8 mouse cellular contexts compared by ENCODE assay signal in genomic region chr11:97343619-97344018, GRCm38 (mm10). TPM values are rescaled to one million over a fixed set of nuclear protein-coding genes. Genes with fewer than 3 reads are reported as not detected.
DNase-seq lines count a peak whose midpoint lies in the region; ATAC-seq lines count a peak whose summit lies in the region.

No protein-coding gene starts in this region.

- peaks cover 32% of the 10 kb centered on the region for H3K27me3 ChIP-seq in heart, embryonic 12.5 days (replicated peaks)

- H3K27ac ChIP-seq in heart, embryonic 12.5 days (ENCODE audit: poor library complexity, severe bottlenecking): no peak overlapping the region

- peak; percentile 16; the same call in 1 of the 2 replicates for ATAC-seq in heart, embryonic 12.5 days (ENCODE audit: insufficient number of reproducible peaks, low FRiP score)
- peak; percentile 36; the same call in 1 of the 2 replicates for ATAC-seq in neutrophil, adult 5-6 weeks (ENCODE audit: extremely low read depth, insufficient number of reproducible peaks, low FRiP score, poor library complexity, severe bottlenecking)

- peak; percentile 90 for DNase-seq in heart, adult 11 months
- no peak for DNase-seq in heart, adult 9 months (ENCODE audit: low spot score in 2 of 2)
- DNase-seq in R1 (ENCODE audit: low read depth, low spot score): peak; percentile 72
- peak; percentile 53 for DNase-seq in liver
- DNase-seq in layer of hippocampus, adult 18-20 months (ENCODE audit: low spot score in 2 of 2): no peak
- no peak for DNase-seq in layer of hippocampus, postnatal 14 days (ENCODE audit: low spot score in 2 of 2)

- no peaks in the 10 kb centered on the region for H3K36me3 ChIP-seq in heart, embryonic 12.5 days

- H3K9me3 ChIP-seq in heart, embryonic 12.5 days (replicated peaks): no peaks in the 10 kb centered on the region

- H3K4me2 ChIP-seq in heart, embryonic 12.5 days: peak overlapping the region; percentile 60

- peaks cover 29% of the 10 kb centered on the region for H3K4me1 ChIP-seq in heart, embryonic 12.5 days (replicated peaks)

- peak overlapping the region; percentile 12; the same call in 1 of the 2 replicates for H3K4me3 ChIP-seq in heart, embryonic 12.5 days

- 21% methylated on average over 17 of the region's 17 CpGs for WGBS in heart, embryonic 12.5 days

- no peak overlapping the region for H3K9ac ChIP-seq in heart, embryonic 12.5 days

RNA-seq across cellular contexts. Expression of gene Gpr179, which starts 8.3 kb away (rescaled TPM):
- 0.06 and 0.08 TPM in 2 replicates for polyA plus RNA-seq in heart, embryonic 12.5 days (2016; fragmentation: Nextera tagmentation; extraction: Ambion mirVana)
- total RNA-seq in neutrophil, adult 5-6 weeks (2017): 0.12 TPM in 1 of 2 replicates, not detected in the other
- total RNA-seq in layer of hippocampus, adult 18-20 months (2021): under 1 TPM; 0.13 to 0.40 TPM
- under 1 TPM; 0.21 to 0.24 TPM for total RNA-seq in layer of hippocampus, postnatal 14 days (2021)

RNA-seq across cellular contexts. Expression of gene Socs7, which starts 18.7 kb away (rescaled TPM):
- 5.4 and 6.0 TPM in 2 replicates for polyA plus RNA-seq in heart, embryonic 12.5 days (2016; fragmentation: Nextera tagmentation; extraction: Ambion mirVana)
- total RNA-seq in neutrophil, adult 5-6 weeks (2017): 12.8 and 13.6 TPM in 2 replicates
- 10 to 100 TPM; 81.5 to 85.4 TPM for total RNA-seq in layer of hippocampus, adult 18-20 months (2021)
- total RNA-seq in layer of hippocampus, postnatal 14 days (2021): 10 to 100 TPM; 75.2 to 77.8 TPM

RNA-seq across cellular contexts. Expression of gene Mrpl45, which starts 28.1 kb away (rescaled TPM):
- 62.7 and 63.4 TPM in 2 replicates for polyA plus RNA-seq in heart, embryonic 12.5 days (2016; fragmentation: Nextera tagmentation; extraction: Ambion mirVana)
- 10.2 and 11.3 TPM in 2 replicates for total RNA-seq in neutrophil, adult 5-6 weeks (2017)
- total RNA-seq in layer of hippocampus, adult 18-20 months (2021): 10 to 100 TPM; 27.7 to 30.6 TPM
- 10 to 100 TPM; 20.4 to 22.7 TPM for total RNA-seq in layer of hippocampus, postnatal 14 days (2021)

Comparison
In these comparisons a context has a peak if more than half of its experiments do, and no peak if none do; other contexts are left out.
1. DNase-seq: peak in heart, adult 11 months (single experiment), R1 (single experiment) and liver (single experiment); none in heart, adult 9 months (0 of 2), layer of hippocampus, adult 18-20 months (0 of 2) and layer of hippocampus, postnatal 14 days (0 of 2).